Mouse (Mus musculus) heart, postnatal 0 days (tissue): ENCODE measurements around the gene RPS10-NUDT3. TPM values are rescaled to one million over a fixed set of nuclear protein-coding genes. Genes with fewer than 3 reads are reported as not detected.

ENCODE experiments used
- ATAC-seq: fragments of 200-750 bp; cut with Nextera tagmentation; 2 replicates; pipeline ENCODE4 v1.8.0; 2017; ENCODE audit warnings: low read depth, moderate number of reproducible peaks, moderate library complexity; ENCODE audit not compliant: insufficient read depth
- DNase-seq: peaks from one replicate; pipeline ENCODE4 v3.0.0-alpha.2; 2016; ENCODE audit warnings: low spot score
- H3K27ac ChIP-seq: fragments of 300-500 bp; sonication (generic); 2 replicates; pipeline ENCODE4 v1.5.1; 2014; ENCODE audit warnings: low read depth, mild to moderate bottlenecking
- H3K27me3 ChIP-seq: fragments of 300-500 bp; sonication (generic); 2 replicates; pipeline ENCODE4 v1.6.1; 2014; ENCODE audit warnings: low read length, mixed read lengths; ENCODE audit not compliant: control insufficient read depth, insufficient read depth
- H3K36me3 ChIP-seq: fragments of 300-500 bp; sonication (generic); replicated peaks from 2 replicates; pipeline ENCODE4 v1.6.1; 2014; ENCODE audit warnings: low read length, mixed read lengths; ENCODE audit not compliant: control insufficient read depth, insufficient read depth
- H3K4me1 ChIP-seq: fragments of 300-500 bp; sonication (generic); 2 replicates; pipeline ENCODE4 v1.6.1; 2014; ENCODE audit warnings: antibody characterized with exemption; ENCODE audit not compliant: control insufficient read depth, insufficient read depth
- H3K4me2 ChIP-seq: fragments of 300-500 bp; sonication (generic); 2 replicates; pipeline ENCODE4 v1.6.1; 2014; ENCODE audit warnings: low read depth, mild to moderate bottlenecking, low read length, moderate library complexity
- H3K4me3 ChIP-seq: fragments of 300-500 bp; sonication (generic); 2 replicates; pipeline ENCODE4 v1.5.1; 2014; ENCODE audit warnings: low read depth, low read length
- H3K9ac ChIP-seq: fragments of 300-500 bp; sonication (generic); replicated peaks from 2 replicates; pipeline ENCODE4 v1.6.1; 2014; ENCODE audit warnings: low read depth, low read length, mixed read lengths
- H3K9me3 ChIP-seq: fragments of 300-500 bp; sonication (generic); replicated peaks from 2 replicates; pipeline ENCODE4 v1.6.1; 2016; ENCODE audit warnings: low read length; ENCODE audit not compliant: control insufficient read depth
- CTCF ChIP-seq: IDR thresholded peaks from 2 replicates; pipeline ENCODE4 v1.5.1; 2016; ENCODE audit warnings: antibody characterized with exemption, control low read depth, low read depth
- EP300 ChIP-seq: IDR thresholded peaks from 2 replicates; pipeline ENCODE4 v1.6.1; 2016; ENCODE audit warnings: antibody characterized with exemption, low read depth
- WGBS: fragments of 180-500 bp; shearing (Covaris S2); extraction: QIAGEN DNeasy Blood & Tissue Kit; methylation state at CpG from one replicate; pipeline ENCODE4 v1.1.7; 2014; 5-methylcytosine and 5-hydroxymethylcytosine counted together
- polyA plus RNA-seq: library from polyadenylated mRNA; unstranded; fragments of >200 nt; fragmentation: Nextera tagmentation; extraction: Ambion mirVana; gene quantifications from 2 replicates; pipeline ENCODE4 v1.2.1, GENCODE M21; 2015
- total RNA-seq: library from RNA; depleted of rRNA; stranded (reverse); fragments of >200 nt; gene quantifications from 2 replicates; pipeline ENCODE4 v1.2.3, GENCODE M21; 2014; ENCODE audit warnings: low replicate concordance

RPS10-NUDT3 gene
- total and polyA plus RNA-seq, 2 experiments from 2014 or later, result not detected

- no peak for ATAC-seq
- Histone ChIP-seq H3K9ac (no peak overlapping the region), H3K27ac (no peak overlapping the region), H3K36me3 (peaks cover 60% of the 10 kb centered on the region), H3K9me3 (no peaks in the 10 kb centered on the region), H3K4me3 (no peak overlapping the region), H3K27me3 (no peaks in the 10 kb centered on the region), H3K4me1 (peaks cover 19% of the 10 kb centered on the region; the same call in 1 of the 2 replicates), H3K4me2 (no peak overlapping the region)
- no peak for DNase-seq
- 74% methylated on average over 13 of the region's 13 CpGs for WGBS
- no peak for TF ChIP-seq CTCF
- TF ChIP-seq EP300, result no peak
Observed at GRCm38 (mm10) chr17:27583185-27583894, 51.7 kb downstream of the RPS10-NUDT3 start.

- ATAC-seq (no peak), DNase-seq (no peak)
- H3K36me3 ChIP-seq, result peaks cover 67% of the 10 kb centered on the region
- no peaks in the 10 kb centered on the region for H3K9me3 ChIP-seq
- H3K4me1 ChIP-seq, result peaks cover 4% of the 10 kb centered on the region; the same call in 1 of the 2 replicates
- H3K4me3 ChIP-seq, result no peak overlapping the region
- WGBS, result 84% methylated on average over 18 of the region's 20 CpGs
- H3K9ac ChIP-seq, result no peak overlapping the region
- no peak overlapping the region for H3K27ac ChIP-seq
- H3K4me2 ChIP-seq, result no peak overlapping the region
- TF ChIP-seq EP300 (no peak), CTCF (no peak)
- H3K27me3 ChIP-seq, result no peaks in the 10 kb centered on the region
Observed at GRCm38 (mm10) chr17:27580392-27581068, 54.5 kb downstream of the RPS10-NUDT3 start.

GRCm38 (mm10) chr17:27579816-27580215 lies 55.2 kb downstream of the RPS10-NUDT3 start:
- 80% methylated on average over 8 of the region's 8 CpGs for WGBS
- peaks cover 61% of the 10 kb centered on the region for H3K36me3 ChIP-seq

GRCm38 (mm10) chr17:27578487-27578886 lies 56.5 kb downstream of the RPS10-NUDT3 start:
- H3K36me3 ChIP-seq, result peaks cover 56% of the 10 kb centered on the region
- no peak overlapping the region for H3K9ac ChIP-seq
- no peak overlapping the region for H3K4me3 ChIP-seq
- DNase-seq (no peak), ATAC-seq (no peak)
- 92% methylated on average over 10 of the region's 10 CpGs for WGBS
- H3K4me2 ChIP-seq, result no peak overlapping the region
- peaks cover 8% of the 10 kb centered on the region; the same call in 1 of the 2 replicates for H3K4me1 ChIP-seq
- H3K27ac ChIP-seq, result no peak overlapping the region
- TF ChIP-seq CTCF (no peak), EP300 (no peak)
- H3K27me3 ChIP-seq, result no peaks in the 10 kb centered on the region
- no peaks in the 10 kb centered on the region for H3K9me3 ChIP-seq

More at GRCm38 (mm10) chr17:27579816-27580215, 55.2 kb downstream of the RPS10-NUDT3 start:
- TF ChIP-seq CTCF (no peak), EP300 (no peak)
- DNase-seq, result no peak
- Histone ChIP-seq H3K27ac (no peak overlapping the region), H3K4me1 (peaks cover 4% of the 10 kb centered on the region; the same call in 1 of the 2 replicates), H3K9ac (no peak overlapping the region), H3K4me3 (no peak overlapping the region), H3K9me3 (no peaks in the 10 kb centered on the region), H3K4me2 (no peak overlapping the region), H3K27me3 (no peaks in the 10 kb centered on the region)
- no peak for ATAC-seq

- Histone ChIP-seq H3K27me3 (no peaks in the 10 kb centered on the region), H3K9ac (no peak overlapping the region), H3K9me3 (no peaks in the 10 kb centered on the region), H3K4me3 (no peak overlapping the region), H3K27ac (no peak overlapping the region), H3K4me1 (peaks cover 4% of the 10 kb centered on the region; the same call in 1 of the 2 replicates), H3K4me2 (no peak overlapping the region), H3K36me3 (peaks cover 46% of the 10 kb centered on the region)
- DNase-seq, result no peak
- TF ChIP-seq EP300 (no peak), CTCF (peak; percentile 34)
- 63% methylated on average over 6 of the region's 6 CpGs for WGBS
- peak; percentile 49 for ATAC-seq
Observed at GRCm38 (mm10) chr17:27577468-27577867, 57.6 kb downstream of the RPS10-NUDT3 start.
